Mouse (Mus musculus): ENCODE data around the gene Fndc8.
"Not testable (repeated sequence)": the region's sequence is repeated elsewhere in the genome, so short reads cannot be mapped to it uniquely, and the experiment has no call there.

The Fndc8 gene

DNA sequence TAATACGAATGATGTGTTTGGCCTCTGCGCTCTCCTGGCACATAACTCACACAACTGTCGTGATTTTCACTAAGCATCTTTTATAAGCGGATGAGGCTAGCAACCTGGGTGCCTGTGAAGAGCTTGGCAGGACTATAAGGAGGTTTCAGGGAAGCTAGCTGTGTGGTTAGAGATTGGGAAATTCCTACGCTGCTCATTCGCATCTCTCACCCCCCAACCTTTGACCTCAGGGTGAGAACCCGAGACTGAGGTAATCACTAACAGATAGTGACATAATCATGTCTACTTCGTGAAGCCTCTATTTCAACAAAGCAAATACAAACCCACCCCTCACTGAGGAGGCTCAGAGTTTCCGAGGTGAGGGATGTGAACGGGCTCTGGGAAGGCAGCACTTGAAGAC is 28.8 kb downstream of the Fndc8 start:
- no peak for DNase-seq

DNA sequence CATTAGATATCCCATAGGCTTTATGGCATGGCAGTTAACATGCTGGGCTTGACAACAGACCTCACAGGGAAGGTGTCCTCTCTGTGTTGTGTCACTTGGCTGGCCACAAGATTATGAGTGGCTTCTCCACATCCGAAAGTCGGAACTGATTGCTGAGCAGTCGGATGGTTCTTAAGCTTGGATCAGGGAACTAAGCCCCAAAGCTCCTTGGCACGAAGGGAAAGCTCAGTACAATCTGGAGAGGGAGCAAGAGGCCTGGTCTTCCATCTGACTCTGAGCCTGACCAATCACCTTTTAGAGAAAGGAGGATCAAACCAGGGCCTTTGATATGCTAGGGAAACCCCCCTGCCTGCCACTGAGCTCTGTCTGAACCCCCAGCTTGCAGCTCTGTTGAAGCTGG is 29.8 kb downstream of the Fndc8 start:
- no peak for DNase-seq

DNA sequence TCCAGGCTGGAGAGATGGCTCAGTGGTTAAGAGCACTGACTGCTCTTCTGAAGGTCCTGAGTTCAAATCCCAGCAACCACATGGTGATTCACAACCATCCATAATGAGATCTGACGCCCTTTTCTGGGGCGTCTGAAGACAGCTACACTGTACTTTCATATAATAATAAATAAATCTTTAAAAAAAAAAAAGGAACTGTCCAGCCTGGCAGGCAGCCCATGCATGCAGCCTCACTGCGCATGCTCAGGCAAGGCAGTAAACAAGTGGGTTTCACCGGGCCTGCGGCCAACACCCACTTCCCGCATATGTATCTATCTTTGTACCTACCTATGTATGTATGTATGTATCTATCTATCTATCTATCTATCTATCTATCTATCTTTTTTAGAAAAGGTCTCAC is 32.0 kb downstream of the Fndc8 start:
- DNase-seq = not testable (repeated sequence)

DNA sequence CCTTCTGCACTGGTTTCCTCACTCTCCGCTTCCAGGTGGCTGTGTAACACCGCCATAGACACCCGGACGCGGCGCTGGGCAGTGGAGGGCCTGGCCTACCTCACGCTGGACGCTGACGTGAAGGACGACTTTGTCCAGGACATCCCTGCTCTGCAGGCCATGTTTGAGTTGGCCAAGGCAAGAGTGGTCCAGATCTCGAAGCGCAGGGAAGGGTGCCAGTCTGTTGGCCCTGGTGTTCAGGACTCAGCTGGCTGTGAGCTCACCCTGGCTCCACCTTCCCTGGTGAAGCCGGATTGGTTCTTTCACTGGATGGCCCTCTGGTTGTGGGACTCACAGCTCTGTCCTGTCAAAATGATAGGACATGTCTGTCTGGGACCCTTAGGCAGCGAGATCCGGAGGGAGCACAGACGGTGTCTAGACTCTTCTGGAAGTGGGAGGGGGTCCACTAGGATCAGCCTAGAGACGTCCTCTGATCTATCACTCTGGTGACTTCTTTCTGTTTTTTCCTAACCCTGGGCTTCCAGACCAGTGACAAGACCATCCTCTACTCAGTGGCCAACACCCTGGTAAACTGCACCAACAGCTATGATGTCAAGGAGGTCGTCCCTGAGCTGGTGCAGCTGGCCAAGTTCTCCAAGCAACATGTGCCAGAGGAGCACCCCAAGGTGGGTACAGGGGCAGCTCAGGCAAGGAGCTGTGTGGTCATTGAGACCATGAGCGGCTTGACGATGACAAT is 37.1 kb downstream of the Fndc8 start:
- no peak for DNase-seq

DNA sequence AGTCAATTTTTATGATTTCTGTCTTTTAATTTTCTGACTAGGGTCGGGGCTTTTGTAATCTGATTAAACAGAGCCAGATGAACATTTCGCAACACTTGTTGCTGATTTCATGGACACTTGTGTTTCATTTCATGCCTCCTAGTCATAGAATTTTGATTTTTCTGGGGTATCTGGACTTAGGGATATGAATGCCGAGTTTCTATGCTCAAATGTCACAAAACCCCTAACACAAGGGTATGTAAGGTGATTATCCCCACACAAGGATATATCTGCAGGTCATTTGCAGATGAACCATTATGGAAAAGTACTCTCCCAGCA is 37.7 kb downstream of the Fndc8 start:
- DNase-seq = no peak

DNA sequence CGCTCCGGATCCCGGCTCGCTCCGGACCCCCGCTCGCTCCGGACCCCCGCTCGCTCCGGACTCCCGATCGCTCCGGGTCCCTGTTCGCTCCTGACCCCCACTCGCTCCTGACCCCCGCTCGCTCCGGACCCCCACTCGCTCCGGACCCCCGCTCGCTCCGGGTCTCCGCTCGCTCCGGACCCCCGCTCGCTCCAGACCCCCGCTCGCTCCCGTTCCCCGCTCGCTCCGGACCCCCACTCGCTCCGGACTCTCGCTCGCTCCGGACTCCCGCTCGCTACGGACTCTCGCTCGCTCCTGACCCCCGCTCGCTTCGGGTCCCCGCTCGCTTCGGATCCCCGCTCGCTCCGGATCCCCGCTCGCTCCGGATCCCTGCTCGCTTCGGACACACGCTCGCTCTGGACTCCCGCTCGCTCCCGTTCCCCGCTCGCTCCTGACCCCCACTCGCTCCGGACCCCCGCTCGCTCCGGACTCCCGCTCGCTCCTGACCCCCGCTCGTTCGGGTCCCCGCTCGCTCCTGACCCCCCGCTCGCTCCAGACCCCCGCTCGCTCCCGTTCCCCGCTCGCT is 38.5 kb downstream of the Fndc8 start:
- DNase-seq = peak; percentile 71

DNA sequence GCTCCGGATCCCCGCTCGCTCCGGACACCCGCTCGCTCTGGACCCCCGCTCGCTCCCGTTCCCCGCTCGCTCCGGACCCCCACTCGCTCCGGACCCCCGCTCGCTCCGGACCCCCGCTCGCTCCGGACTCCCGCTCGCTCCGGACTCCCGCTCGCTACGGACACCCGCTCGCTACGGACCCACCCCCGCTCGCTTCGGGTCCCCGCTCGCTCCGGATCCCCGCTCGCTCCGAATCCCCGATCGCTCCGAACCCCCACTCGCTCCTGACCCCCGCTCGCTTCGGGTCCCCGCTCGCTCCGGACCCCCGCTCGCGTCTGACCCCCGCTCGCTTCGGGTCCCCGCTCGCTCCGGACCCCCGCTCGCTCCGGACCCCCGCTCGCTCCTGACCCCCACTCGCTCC is 39.2 kb downstream of the Fndc8 start:
- DNase-seq = peak; percentile 42

DNA sequence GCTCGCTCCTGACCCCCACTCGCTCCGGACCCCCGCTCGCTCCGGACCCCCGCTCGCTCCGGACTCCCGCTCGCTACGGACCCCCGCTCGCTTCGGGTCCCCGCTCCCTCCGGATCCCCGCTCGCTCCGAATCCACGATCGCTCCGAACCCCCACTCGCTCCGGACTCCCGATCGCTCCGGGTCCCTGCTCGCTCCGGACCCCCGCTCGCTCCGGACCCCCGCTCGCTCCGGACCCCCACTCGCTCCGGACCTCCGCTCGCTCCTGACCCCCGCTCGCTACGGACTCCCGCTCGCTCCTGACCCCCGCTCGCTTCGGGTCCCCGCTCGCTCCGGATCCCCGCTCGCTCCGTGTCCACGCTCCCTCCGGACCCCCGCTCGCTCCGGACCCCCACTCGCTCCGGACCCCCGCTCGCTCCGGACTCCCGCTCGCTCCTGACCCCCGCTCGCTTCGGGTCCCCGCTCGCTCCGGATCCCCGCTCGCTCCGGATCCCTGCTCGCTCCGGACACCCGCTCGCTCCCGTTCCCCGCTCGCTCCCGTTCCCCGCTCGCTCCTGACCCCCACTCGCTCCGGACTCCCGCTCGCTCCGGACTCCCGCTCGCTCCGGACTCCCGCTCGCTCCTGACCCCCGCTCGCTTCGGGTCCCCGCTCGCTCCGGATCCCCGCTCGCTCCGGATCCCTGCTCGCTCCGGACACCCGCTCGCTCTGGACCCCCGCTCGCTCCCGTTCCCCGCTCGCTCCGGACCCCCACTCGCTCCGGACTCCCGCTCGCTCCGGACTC is 39.9 kb downstream of the Fndc8 start:
- peak; percentile 61 for DNase-seq

DNA sequence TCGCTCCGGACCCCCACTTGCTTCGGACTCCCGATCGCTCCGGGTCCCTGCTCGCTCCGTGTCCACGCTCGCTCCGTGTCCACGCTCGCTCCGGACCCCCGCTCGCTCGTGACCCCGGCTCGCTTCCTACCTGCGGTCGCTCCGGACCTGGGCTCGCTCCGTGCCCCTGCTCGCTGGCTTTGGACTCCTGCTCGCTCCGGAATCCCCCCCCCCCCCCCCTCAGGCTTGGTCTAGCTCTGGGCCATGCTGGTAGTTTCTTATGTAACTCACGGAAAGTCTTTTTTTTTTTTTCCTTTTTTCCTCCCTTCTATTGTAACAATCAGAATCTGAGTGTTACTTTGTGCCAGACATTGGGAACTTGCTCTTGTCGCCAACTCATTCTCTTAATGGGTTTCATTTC is 41.3 kb downstream of the Fndc8 start:
- DNase-seq = peak; percentile 17

DNA sequence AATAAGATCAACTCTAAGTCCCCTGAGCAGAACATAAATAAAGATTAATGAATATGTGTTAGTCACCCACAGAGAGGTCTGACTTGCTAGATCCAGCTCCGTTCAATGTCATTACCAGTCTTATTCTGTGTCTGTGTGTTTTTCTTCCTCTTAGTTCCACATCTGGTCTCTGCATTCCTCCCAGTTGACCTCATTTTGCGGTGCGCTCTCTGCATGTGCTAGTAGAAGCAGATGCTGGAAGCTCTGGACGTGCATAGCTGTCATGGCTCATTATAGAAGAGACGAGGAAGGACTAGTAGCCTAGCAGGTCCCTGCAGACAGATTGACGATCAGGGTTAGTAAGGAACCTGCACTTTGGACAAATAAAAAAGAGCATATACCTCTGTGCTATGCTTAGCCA is 51.4 kb downstream of the Fndc8 start:
- DNase-seq = no peak

DNA sequence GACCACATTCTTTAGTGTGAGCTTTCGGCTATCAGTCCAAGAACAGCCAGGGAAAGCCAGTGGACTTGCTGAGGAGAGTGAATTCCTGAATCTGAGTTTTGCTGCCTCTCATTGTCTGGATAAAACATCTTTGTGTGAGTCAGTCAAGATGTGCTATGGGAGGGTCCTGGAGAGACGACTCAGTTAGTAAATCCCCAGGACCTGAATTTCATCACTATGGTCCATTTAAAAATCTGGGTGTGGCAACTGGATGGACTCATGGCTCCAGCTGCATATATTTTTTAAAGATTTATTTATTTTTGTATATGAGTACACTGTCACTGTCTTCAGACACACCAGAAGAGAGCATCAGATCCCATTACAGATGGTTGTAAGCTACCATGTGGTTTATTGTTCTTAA is 53.7 kb downstream of the Fndc8 start:
- no peak for DNase-seq

DNA sequence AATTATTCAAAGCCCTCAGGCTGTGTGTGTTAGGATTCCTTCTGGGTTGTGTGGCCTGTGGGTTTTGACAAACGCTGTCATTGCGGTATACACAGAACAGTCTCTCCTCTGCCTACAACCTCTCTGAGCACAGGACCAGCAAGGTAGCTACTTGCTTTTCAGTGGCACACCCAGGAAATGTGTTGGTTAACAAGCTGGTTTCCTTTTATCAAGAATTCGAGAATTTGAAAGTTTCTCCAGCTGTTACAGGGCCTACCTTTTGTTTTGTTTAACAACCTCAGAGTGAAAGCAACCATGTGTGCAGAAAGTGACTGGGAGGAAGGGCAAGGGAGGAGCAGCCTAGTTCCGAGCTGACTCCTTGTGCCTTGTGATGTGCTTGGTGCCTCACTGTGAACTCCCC is 55.5 kb downstream of the Fndc8 start:
- no peak for DNase-seq

DNA sequence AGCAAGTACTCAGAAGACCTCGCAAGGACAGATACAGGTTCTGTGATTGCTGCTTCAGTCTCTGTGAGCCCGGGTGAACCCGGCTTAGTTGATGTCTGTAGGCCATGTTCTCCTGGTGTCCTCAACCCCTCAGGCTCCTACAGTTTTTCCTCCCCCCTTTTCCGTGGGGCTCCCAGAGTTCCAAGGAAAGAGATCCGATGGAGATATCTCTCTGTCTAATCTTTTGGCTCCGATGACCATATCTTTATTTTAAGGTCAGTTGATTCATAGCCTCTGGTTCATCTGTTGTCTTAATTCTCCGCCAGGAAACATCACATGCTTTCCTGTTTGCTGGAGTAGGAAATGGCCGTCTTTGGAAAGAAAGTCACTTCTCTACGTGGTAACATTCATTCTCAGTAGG is 57.1 kb downstream of the Fndc8 start:
- peak; percentile 44 for DNase-seq

Data from kidney, postnatal 10 days (tissue).